Comparison of ENCODE assay signal across 8 mouse cellular contexts in the genomic region with DNA sequence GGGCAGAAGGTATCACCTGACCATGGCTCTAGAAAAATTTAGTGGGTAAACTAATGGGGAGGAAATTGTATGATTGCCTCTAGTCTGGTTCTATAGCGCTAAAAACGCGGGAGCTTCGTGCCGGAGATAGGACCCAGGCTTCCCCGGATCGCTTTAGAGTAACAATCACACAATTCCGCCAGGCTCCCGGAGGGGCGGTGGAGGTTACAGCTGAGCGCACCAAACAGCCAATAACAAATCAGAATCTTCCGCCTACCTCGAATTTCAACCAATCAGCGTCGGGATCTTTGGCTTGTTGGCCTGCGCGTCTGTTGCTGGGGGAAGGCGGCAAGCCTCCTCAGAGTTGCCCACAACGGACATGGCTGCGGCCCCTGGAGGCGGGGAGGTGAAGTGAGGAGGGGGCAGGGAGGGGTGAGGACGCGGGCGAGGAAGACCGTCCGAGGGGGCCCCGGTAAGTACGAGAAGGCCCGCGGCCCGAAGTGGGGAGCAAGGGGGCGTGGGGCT. TPM values are rescaled to one million over a fixed set of nuclear protein-coding genes. Genes with fewer than 3 reads are reported as not detected.
A peak's percentile ranks its signal among the peaks of the same experiment; 100 is the strongest.
DNase-seq lines count a peak whose midpoint lies in the region; ATAC-seq and TF ChIP-seq lines count a peak whose summit lies in the region.

TSS of gene Tmem94 (plus strand) at position 331 of the 504 bp plus-strand sequence.

- H3K36me3 ChIP-seq in MEL (ENCODE audit: control insufficient read depth in 1 of 2, insufficient read depth in 2 of 2, low read length in 2 of 2) = peaks cover 0 to 6% of the 10 kb centered on the region in 2 experiments; a peak in 2 of 4 replicates
- no peaks in the 10 kb centered on the region for H3K36me3 ChIP-seq in forebrain, postnatal 0 days (ENCODE audit: insufficient read depth)
- no peaks in the 10 kb centered on the region for H3K36me3 ChIP-seq in lung, embryonic 15.5 days

- peak; percentile 97 for ATAC-seq in forebrain, postnatal 0 days
- peak; percentile 97 for ATAC-seq in lung, embryonic 15.5 days (ENCODE audit: borderline replicate concordance, extremely low read depth, low FRiP score, low TSS enrichment)

- peak within 1 kb of the TSS; percentile 51 for H3K4me2 ChIP-seq in forebrain, postnatal 0 days (ENCODE audit: low read depth)
- peak within 1 kb of the TSS; percentile 75 for H3K4me2 ChIP-seq in lung, embryonic 15.5 days

- peak within 1 kb of the TSS; percentile 85 for H3K27ac ChIP-seq in MEL (ENCODE audit: control insufficient read depth, low read depth, low read length)
- H3K27ac ChIP-seq in cerebellum, adult 2 months (ENCODE audit: insufficient read depth, low read length) = peak within 1 kb of the TSS; percentile 86
- H3K27ac ChIP-seq in forebrain, postnatal 0 days (ENCODE audit: low read depth, low read length) = peak within 1 kb of the TSS; percentile 94
- peak within 1 kb of the TSS; percentile 93 for H3K27ac ChIP-seq in lung, embryonic 15.5 days

- no peak for TF ChIP-seq EP300 in MEL (IDR thresholded peaks at IDR 0.05; ENCODE audit: low read depth in 1 of 2, low read length in 2 of 2)

- peaks cover 5% of the 10 kb centered on the region; the same call in 1 of the 2 replicates for H3K79me2 ChIP-seq in MEL (ENCODE audit: control insufficient read depth, insufficient read depth, low read length, poor library complexity)

- H3K4me1 ChIP-seq in MEL (ENCODE audit: control insufficient read depth in 1 of 2, insufficient read depth in 2 of 2, low read length in 2 of 2) = peaks cover 5 to 10% of the 10 kb centered on the region in 2 experiments
- no peaks in the 10 kb centered on the region; the same call in 1 of the 2 replicates for H3K4me1 ChIP-seq in cerebellum, adult 2 months (ENCODE audit: control insufficient read depth, insufficient read depth, low read length)
- H3K4me1 ChIP-seq in forebrain, postnatal 0 days (ENCODE audit: insufficient read depth) = peaks cover 5% of the 10 kb centered on the region; the same call in 1 of the 2 replicates
- peaks cover 31% of the 10 kb centered on the region for H3K4me1 ChIP-seq in lung, embryonic 15.5 days

- peak within 1 kb of the TSS; percentile 86 to 94 for H3K4me3 ChIP-seq in MEL (ENCODE audit: control insufficient read depth in 1 of 2, insufficient read depth in 1 of 2, low read depth in 2 of 2, low read length in 2 of 2)
- peak within 1 kb of the TSS; percentile 85 for H3K4me3 ChIP-seq in cerebellum, adult 2 months (replicated peaks; ENCODE audit: insufficient read depth, low read depth, low read length)
- peak within 1 kb of the TSS; percentile 82 for H3K4me3 ChIP-seq in forebrain, postnatal 0 days (ENCODE audit: low read depth, low read length)
- peak within 1 kb of the TSS; percentile 84 for H3K4me3 ChIP-seq in lung, embryonic 15.5 days

- under 1% methylated on average over 31 of the region's 32 CpGs for WGBS in cerebellum, adult 2 months
- 2% methylated on average over 32 of the region's 32 CpGs for WGBS in forebrain, postnatal 0 days
- WGBS in lung, embryonic 15.5 days = under 1% methylated on average over 32 of the region's 32 CpGs

- peak; percentile 75 to 86 for TF ChIP-seq POLR2A in MEL (IDR thresholded peaks at IDR 0.05; ENCODE audit: control insufficient read depth in 1 of 2, insufficient read depth in 1 of 2, low read depth in 1 of 2, low read length in 2 of 2, poor library complexity in 1 of 2)
- TF ChIP-seq POLR2A in cerebellum, adult 2 months (IDR thresholded peaks at IDR 0.05; ENCODE audit: borderline replicate concordance, insufficient read depth, low read length) = peak; percentile 71

- H3K27me3 ChIP-seq in MEL (ENCODE audit: control insufficient read depth in 1 of 2, insufficient read depth in 2 of 2, low read length in 2 of 2) = no peaks in the 10 kb centered on the region
- no peaks in the 10 kb centered on the region for H3K27me3 ChIP-seq in cerebellum, adult 2 months (ENCODE audit: control insufficient read depth, insufficient read depth, low read length)
- H3K27me3 ChIP-seq in forebrain, postnatal 0 days (ENCODE audit: insufficient read depth, low read length) = no peaks in the 10 kb centered on the region
- H3K27me3 ChIP-seq in lung, embryonic 15.5 days = no peaks in the 10 kb centered on the region

- TF ChIP-seq CTCF in MEL (IDR thresholded peaks at IDR 0.05 in 2 of 3, conservative IDR thresholded peaks at IDR 0.05 in 1 of 3; ENCODE audit: control insufficient read depth in 1 of 3, insufficient read depth in 1 of 3, low read depth in 2 of 3, low read length in 3 of 3, poor library complexity in 1 of 3, severe bottlenecking in 1 of 3) = no peak
- TF ChIP-seq CTCF in cerebellum, adult 2 months (IDR thresholded peaks at IDR 0.05; ENCODE audit: borderline replicate concordance, insufficient read depth, low read depth, low read length) = no peak
- TF ChIP-seq CTCF in forebrain, postnatal 0 days (IDR thresholded peaks at IDR 0.05; ENCODE audit: low read depth) = peak; percentile 66

- H3K9ac ChIP-seq in MEL (ENCODE audit: control insufficient read depth, low read depth, low read length, poor library complexity, severe bottlenecking) = peak within 1 kb of the TSS; percentile 94
- peak within 1 kb of the TSS; percentile 74 for H3K9ac ChIP-seq in forebrain, postnatal 0 days
- peak within 1 kb of the TSS; percentile 88 for H3K9ac ChIP-seq in lung, embryonic 15.5 days

- TF ChIP-seq RAD21 in MEL (IDR thresholded peaks at IDR 0.05; ENCODE audit: low read depth, low read length) = no peak

- no peaks in the 10 kb centered on the region for H3K9me3 ChIP-seq in MEL (replicated peaks; ENCODE audit: insufficient read depth, low read length)
- H3K9me3 ChIP-seq in forebrain, postnatal 0 days (ENCODE audit: low read length) = no peaks in the 10 kb centered on the region
- no peaks in the 10 kb centered on the region for H3K9me3 ChIP-seq in lung, embryonic 15.5 days

- DNase-seq in MEL (ENCODE audit: low read depth, low spot score) = peak; percentile 99
- peak; percentile 97 to 99 for DNase-seq in cerebellum, adult 2 months
- DNase-seq in forebrain, postnatal 0 days = peak; percentile 100
- DNase-seq in heart, postnatal 4 days = peak; percentile 98
- DNase-seq in layer of hippocampus, adult 8-10 months (ENCODE audit: low spot score in 2 of 2) = peak; percentile 94 to 98
- DNase-seq in ovary, adult 18-20 months (ENCODE audit: low spot score) = peak; percentile 94
- peak; percentile 99 for DNase-seq in thymus, postnatal 0 days (ENCODE audit: low spot score)

TF ChIP-seq in MEL, 35 proteins besides CTCF, POLR2A, EP300 and RAD21 (continues in another document):
- TF ChIP-seq ZC3H11A (IDR thresholded peaks at IDR 0.05; ENCODE audit: low read depth, low read length) = no peak
- no peak for TF ChIP-seq BHLHE40 (IDR thresholded peaks at IDR 0.05; ENCODE audit: borderline replicate concordance, low read depth, low read length)
- peak; percentile 100 for TF ChIP-seq MAZ (IDR thresholded peaks at IDR 0.05; ENCODE audit: low read depth, low read length)
- TF ChIP-seq ETS1 (IDR thresholded peaks at IDR 0.05; ENCODE audit: low read depth, low read length) = 0 out of 2 replicates have a peak, but pooled peaks have one; percentile 29
- TF ChIP-seq E2F4 (IDR thresholded peaks at IDR 0.05; ENCODE audit: borderline replicate concordance, low read depth, low read length) = peak; percentile 65; the same call in 1 of the 2 replicates
- peak; percentile 100 for TF ChIP-seq ELF1 (IDR thresholded peaks at IDR 0.05; ENCODE audit: low read depth, low read length)
- peak; percentile 72 for TF ChIP-seq MAX (IDR thresholded peaks at IDR 0.05; ENCODE audit: low read length)
- no peak for TF ChIP-seq MYC (IDR thresholded peaks at IDR 0.05; ENCODE audit: low read depth, low read length)
- no peak for TF ChIP-seq JUND (IDR thresholded peaks at IDR 0.05; ENCODE audit: low read depth, low read length)
- TF ChIP-seq MYB (IDR thresholded peaks at IDR 0.05; ENCODE audit: low read depth, low read length) = no peak
- TF ChIP-seq UBTF (IDR thresholded peaks at IDR 0.05; ENCODE audit: borderline replicate concordance, insufficient read depth, low read depth, low read length) = no peak
- no peak for TF ChIP-seq MAFK (IDR thresholded peaks at IDR 0.05; ENCODE audit: borderline replicate concordance, low read depth, low read length)
- TF ChIP-seq POLR2AphosphoS2 (IDR thresholded peaks at IDR 0.05; ENCODE audit: low read length) = peak; percentile 65; the same call in 1 of the 2 replicates
- TF ChIP-seq CHD2 (IDR thresholded peaks at IDR 0.05; ENCODE audit: low read length) = peak; percentile 95
- TF ChIP-seq CHD1 (IDR thresholded peaks at IDR 0.05; ENCODE audit: low read depth, low read length) = no peak
- TF ChIP-seq USF2 (IDR thresholded peaks at IDR 0.05; ENCODE audit: borderline replicate concordance in 1 of 2, insufficient read depth in 1 of 2, low read depth in 1 of 2, low read length in 2 of 2) = no peak
- no peak for TF ChIP-seq GABPA (IDR thresholded peaks at IDR 0.05; ENCODE audit: low read depth, low read length)
- TF ChIP-seq RCOR1 (IDR thresholded peaks at IDR 0.05; ENCODE audit: low read depth, low read length) = no peak
- no peak for TF ChIP-seq ZNF384 (IDR thresholded peaks at IDR 0.05; ENCODE audit: low read depth, low read length)
- peak; percentile 92 for TF ChIP-seq SIN3A (IDR thresholded peaks at IDR 0.05; ENCODE audit: low read length)
- TF ChIP-seq POLR2AphosphoS5 (IDR thresholded peaks at IDR 0.05; ENCODE audit: borderline replicate concordance, low read depth, low read length) = no peak
- peak; percentile 71 for TF ChIP-seq NRF1 (IDR thresholded peaks at IDR 0.05; ENCODE audit: insufficient read depth, low read depth, low read length, poor library complexity, severe bottlenecking)
- peak; percentile 94 for TF ChIP-seq TBP (IDR thresholded peaks at IDR 0.05; ENCODE audit: low read depth, low read length)
- peak; percentile 76 for TF ChIP-seq NELFE (IDR thresholded peaks at IDR 0.05; ENCODE audit: low read depth, low read length)
- TF ChIP-seq MEF2A (IDR thresholded peaks at IDR 0.05; ENCODE audit: extremely low read depth, insufficient replicate concordance, low read depth, low read length, poor library complexity, severe bottlenecking) = peak; percentile 54; the same call in 1 of the 2 replicates

RNA-seq across cellular contexts. Expression of gene Tmem94, which starts in this region (rescaled TPM):
- total RNA-seq in MEL (2012; rRNA removed) = 23.2 and 26.2 TPM in 2 replicates
- 10 to 100 TPM; 38.9 to 64.4 TPM for polyA plus RNA-seq in MEL (2012; ENCODE audit: insufficient read depth in 1 of 2, insufficient read length in 2 of 2, low read depth in 1 of 2, low replicate concordance in 2 of 2, missing spikeins in 1 of 2)
- 54.2 and 57.4 TPM in 2 replicates for polyA plus RNA-seq in cerebellum, adult 2 months (2012; rRNA removed)
- 16.7 and 19.3 TPM in 2 replicates for total RNA-seq in forebrain, postnatal 0 days (2014; rRNA removed)
- 12.1 and 14.9 TPM in 2 replicates for polyA plus RNA-seq in forebrain, postnatal 0 days (2015; fragmentation: Nextera tagmentation; extraction: Ambion mirVana)
- 100 to 1,000 TPM; 103 to 108 TPM for total RNA-seq in heart, postnatal 4 days (2021)
- total RNA-seq in layer of hippocampus, adult 8-10 months (2022) = 10 to 100 TPM; 49.7 to 64.2 (median 52.3) TPM
- polyA plus RNA-seq in lung, embryonic 15.5 days (2015; fragmentation: Nextera tagmentation; extraction: Ambion mirVana) = 23.1 and 24.6 TPM in 2 replicates
- polyA plus RNA-seq in thymus, postnatal 0 days (2015; fragmentation: Nextera tagmentation; extraction: Ambion mirVana) = 8.3 and 9.5 TPM in 2 replicates

Comparison
In these comparisons a context has a peak if more than half of its experiments do, and no peak if none do; other contexts are left out.
1. Peak in every context shown above with its lines: DNase-seq, ATAC-seq, H3K4me3 ChIP-seq and H3K27ac ChIP-seq.